Mouse (Mus musculus) limb, embryonic 14.5 days (tissue): ENCODE measurements at regions not wholly inside any gene's neighbourhood (a gene's known extent, or its start where the extent isn't known, plus 50 kb on each side); places are given as distances from the start of the nearest gene placed in this dataset. TPM values are rescaled to one million over a fixed set of nuclear protein-coding genes. Genes with fewer than 3 reads are reported as not detected.
A peak's percentile ranks its signal among the peaks of the same experiment; 100 is the strongest.

Experiments
- ATAC-seq: fragments of 200-750 bp; cut with Nextera tagmentation; 2 replicates; pipeline ENCODE4 v1.8.0; 2017; ENCODE audit warnings: low read depth, moderate number of reproducible peaks, moderate TSS enrichment; ENCODE audit not compliant: low FRiP score
- DNase-seq: peaks from one replicate; pipeline ENCODE4 v3.0.0-alpha.2; 2015; ENCODE audit warnings: low spot score
- H3K27ac ChIP-seq: fragments of 300-500 bp; sonication (generic); replicated peaks from 2 replicates; pipeline ENCODE4 v1.5.1; 2014; ENCODE audit warnings: low read depth, mild to moderate bottlenecking, low read length, moderate library complexity, mixed read lengths
- H3K27me3 ChIP-seq: fragments of 300-500 bp; sonication (generic); 2 replicates; pipeline ENCODE4 v1.6.1; 2014; ENCODE audit warnings: low read length, mixed read lengths; ENCODE audit not compliant: control insufficient read depth, insufficient read depth
- H3K36me3 ChIP-seq: fragments of 300-500 bp; sonication (generic); 2 replicates; pipeline ENCODE4 v1.6.1; 2014; ENCODE audit warnings: mild to moderate bottlenecking, low read length, moderate library complexity, mixed read lengths; ENCODE audit not compliant: control insufficient read depth, insufficient read depth
- H3K4me1 ChIP-seq: fragments of 300-500 bp; sonication (generic); 2 replicates; pipeline ENCODE4 v1.6.1; 2014; ENCODE audit warnings: antibody characterized with exemption, low read length, mixed read lengths; ENCODE audit not compliant: control insufficient read depth, insufficient read depth
- H3K4me2 ChIP-seq: fragments of 300-500 bp; sonication (generic); replicated peaks from 2 replicates; pipeline ENCODE4 v1.6.1; 2014; ENCODE audit warnings: low read depth, mild to moderate bottlenecking, low read length, moderate library complexity; ENCODE audit not compliant: severe bottlenecking
- H3K4me3 ChIP-seq: fragments of 300-500 bp; sonication (generic); replicated peaks from 2 replicates; pipeline ENCODE4 v1.5.1; 2014; ENCODE audit warnings: low read length
- H3K9ac ChIP-seq: fragments of 300-500 bp; sonication (generic); 2 replicates; pipeline ENCODE4 v1.6.1; 2014; ENCODE audit warnings: mild to moderate bottlenecking, low read depth, low read length, moderate library complexity; ENCODE audit not compliant: severe bottlenecking
- H3K9me3 ChIP-seq: fragments of 300-500 bp; sonication (generic); 2 replicates; pipeline ENCODE4 v1.6.1; 2016; ENCODE audit warnings: low read length; ENCODE audit not compliant: control insufficient read depth
- POLR2A ChIP-seq: fragments of 200-500 bp; IDR thresholded peaks from 2 replicates; pipeline ENCODE4 v1.8.0; 2012; ENCODE audit warnings: inconsistent platforms, mild to moderate bottlenecking, moderate library complexity, borderline replicate concordance; ENCODE audit not compliant: insufficient read depth, insufficient read length; ENCODE audit errors: extremely low read depth
- WGBS: fragments of 180-500 bp; shearing (Covaris S2); extraction: QIAGEN DNeasy Blood & Tissue Kit; methylation state at CpG from one replicate; pipeline ENCODE4 v1.1.7; 2014; 5-methylcytosine and 5-hydroxymethylcytosine counted together
- microRNA-seq: library from miRNA; unstranded; fragments of <30 nt; microRNA quantifications from one replicate; pipeline ENCODE4, GENCODE M21; 2016

DNA sequence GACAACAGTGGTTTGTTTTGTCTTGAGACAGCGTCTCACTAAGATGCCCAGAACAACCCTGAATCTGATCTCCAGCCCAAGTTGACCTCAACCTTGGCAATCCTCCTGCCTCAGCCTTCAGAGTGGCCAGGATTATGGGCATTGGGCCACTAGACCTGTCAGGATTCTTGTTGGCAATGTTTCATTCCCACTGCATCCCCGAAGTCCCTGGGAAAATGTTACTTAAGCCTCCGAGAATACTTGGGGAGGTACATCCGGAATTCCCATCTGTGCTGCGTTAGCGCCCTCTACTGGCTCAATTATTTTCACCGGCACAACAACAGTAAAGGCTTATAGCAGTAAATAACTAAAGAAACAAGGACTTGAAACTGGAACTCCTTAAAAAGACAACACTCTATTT is 78.9 kb upstream of the Tmem260 start:
- ATAC-seq (no peak), DNase-seq (peak; percentile 50)
- Histone ChIP-seq H3K4me1 (no peaks in the 10 kb centered on the region), H3K9me3 (no peaks in the 10 kb centered on the region), H3K4me2 (no peak overlapping the region), H3K9ac (no peak overlapping the region), H3K4me3 (no peak overlapping the region), H3K36me3 (no peaks in the 10 kb centered on the region), H3K27ac (no peak overlapping the region), H3K27me3 (no peaks in the 10 kb centered on the region)
- WGBS: 17% methylated on average over 7 of the region's 7 CpGs
- TF ChIP-seq POLR2A: no peak

GRCm38 (mm10) chr14:48370322-48370721 is 75.6 kb upstream of the Tmem260 start:
- H3K36me3 ChIP-seq: no peaks in the 10 kb centered on the region
- no peaks in the 10 kb centered on the region for H3K9me3 ChIP-seq
- H3K4me3 ChIP-seq: no peak overlapping the region
- H3K27me3 ChIP-seq: no peaks in the 10 kb centered on the region
- WGBS: 2% methylated on average over 1 of the region's 1 CpGs
- H3K27ac ChIP-seq: no peak overlapping the region
- ATAC-seq: no peak
- DNase-seq: peak; percentile 84
- no peak overlapping the region for H3K4me2 ChIP-seq
- H3K9ac ChIP-seq: no peak overlapping the region
- H3K4me1 ChIP-seq: no peaks in the 10 kb centered on the region
- no peak for TF ChIP-seq POLR2A

DNA sequence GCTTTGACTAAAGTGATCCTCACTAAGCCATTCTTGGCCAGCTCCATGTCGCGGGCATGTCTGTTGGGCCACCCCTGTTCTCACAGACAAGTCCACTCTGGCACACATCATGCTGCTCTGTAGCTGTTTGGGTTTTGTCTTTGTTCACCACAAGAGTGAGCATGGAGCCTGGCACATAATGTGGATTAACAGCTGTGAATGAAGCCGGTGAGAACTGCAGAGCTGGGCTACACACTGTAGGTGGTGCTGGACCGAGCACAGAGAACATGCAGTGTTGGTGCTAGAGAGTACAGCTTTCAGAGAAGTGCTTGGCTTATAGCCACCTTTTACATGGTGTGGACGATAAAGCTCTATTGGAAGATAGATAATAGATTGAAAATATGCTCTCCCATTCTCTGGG is 74.2 kb upstream of the Tmem260 start:
- no peak overlapping the region for H3K9ac ChIP-seq
- H3K4me2 ChIP-seq: no peak overlapping the region
- H3K27ac ChIP-seq: no peak overlapping the region
- 58% methylated on average over 5 of the region's 5 CpGs for WGBS
- H3K27me3 ChIP-seq: no peaks in the 10 kb centered on the region
- no peak overlapping the region for H3K4me3 ChIP-seq
- no peaks in the 10 kb centered on the region for H3K4me1 ChIP-seq
- no peaks in the 10 kb centered on the region for H3K9me3 ChIP-seq
- DNase-seq (peak; percentile 36), ATAC-seq (0 out of 2 replicates have a peak, but pooled peaks have one; percentile 55)
- no peaks in the 10 kb centered on the region for H3K36me3 ChIP-seq
- TF ChIP-seq POLR2A: no peak

GRCm38 (mm10) chr14:48376112-48376511 is 69.8 kb upstream of the Tmem260 start:
- no peak for DNase-seq
- Histone ChIP-seq H3K36me3 (no peaks in the 10 kb centered on the region), H3K9ac (no peak overlapping the region), H3K4me3 (no peak overlapping the region), H3K27ac (no peak overlapping the region), H3K4me2 (no peak overlapping the region), H3K4me1 (no peaks in the 10 kb centered on the region), H3K9me3 (no peaks in the 10 kb centered on the region), H3K27me3 (no peaks in the 10 kb centered on the region)
- WGBS: 23% methylated on average over 5 of the region's 5 CpGs
- TF ChIP-seq POLR2A: no peak
- ATAC-seq: no peak

Small RNA genes in the stretch of these regions (microRNA-seq; reads per million reads assigned to microRNA genes)
- gene Gm23881: not detected
